Mouse (Mus musculus) retina, embryonic 14.5 days (tissue): ENCODE measurements around the gene Map1lc3a.

ENCODE experiments used
- DNase-seq: peaks from one replicate; pipeline ENCODE4 v3.0.0-alpha.2; 2015; ENCODE audit warnings: low spot score

The Map1lc3a gene

DNA sequence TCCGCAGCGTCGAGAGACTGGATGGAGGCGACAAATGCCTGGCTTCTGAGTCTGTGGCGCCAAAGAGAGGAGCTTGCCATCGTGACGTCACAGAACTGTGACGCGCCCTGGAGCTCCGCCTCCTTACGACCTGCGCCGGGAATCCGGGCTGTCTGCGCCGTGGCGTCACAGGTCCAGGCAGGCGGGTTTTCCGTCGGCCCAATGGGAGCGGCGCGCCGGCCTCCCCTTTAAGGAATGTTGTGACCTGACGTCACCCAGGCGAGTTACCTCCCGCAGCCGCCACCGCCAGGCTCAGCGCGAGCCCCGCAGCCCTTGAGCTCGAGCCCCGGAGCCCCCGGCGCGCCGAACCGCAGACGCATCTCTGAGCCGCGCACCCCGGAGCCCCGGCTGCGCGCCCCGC is at the start of gene Map1lc3a:
Map1lc3a (plus strand) TSS at position 103 of the 400 bp plus-strand sequence.
- peak; percentile 96 for DNase-seq

DNA sequence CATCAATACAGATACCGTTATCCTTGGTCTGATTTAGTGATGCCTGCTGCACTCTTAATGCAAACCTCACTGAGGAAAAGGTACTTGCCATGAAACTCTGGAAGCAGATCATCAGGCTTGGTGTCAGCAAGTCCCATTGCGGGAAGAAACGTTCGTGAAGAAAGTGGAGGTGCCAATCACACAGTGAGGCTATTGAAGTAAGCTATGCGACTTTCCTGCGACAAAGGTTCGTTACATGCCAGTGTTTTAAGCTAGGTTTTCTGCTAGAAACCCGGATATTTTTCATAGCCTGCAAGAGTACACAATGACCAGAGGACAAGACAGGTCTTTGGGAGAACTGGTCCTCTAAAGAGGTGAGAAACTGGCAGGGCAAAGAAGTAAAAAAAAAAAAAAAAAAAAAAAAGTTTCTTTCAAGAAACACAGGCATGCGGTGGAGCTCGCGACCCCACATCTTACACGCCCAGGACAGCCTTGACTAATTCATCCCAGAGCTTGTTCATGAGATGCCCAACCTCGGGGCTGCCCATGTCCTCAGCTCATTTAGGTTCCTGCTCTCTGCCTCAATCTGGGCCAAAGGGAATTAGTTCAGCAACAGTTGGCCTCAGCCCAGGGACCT is 40.2 kb upstream of the Map1lc3a start:
- DNase-seq: no peak

DNA sequence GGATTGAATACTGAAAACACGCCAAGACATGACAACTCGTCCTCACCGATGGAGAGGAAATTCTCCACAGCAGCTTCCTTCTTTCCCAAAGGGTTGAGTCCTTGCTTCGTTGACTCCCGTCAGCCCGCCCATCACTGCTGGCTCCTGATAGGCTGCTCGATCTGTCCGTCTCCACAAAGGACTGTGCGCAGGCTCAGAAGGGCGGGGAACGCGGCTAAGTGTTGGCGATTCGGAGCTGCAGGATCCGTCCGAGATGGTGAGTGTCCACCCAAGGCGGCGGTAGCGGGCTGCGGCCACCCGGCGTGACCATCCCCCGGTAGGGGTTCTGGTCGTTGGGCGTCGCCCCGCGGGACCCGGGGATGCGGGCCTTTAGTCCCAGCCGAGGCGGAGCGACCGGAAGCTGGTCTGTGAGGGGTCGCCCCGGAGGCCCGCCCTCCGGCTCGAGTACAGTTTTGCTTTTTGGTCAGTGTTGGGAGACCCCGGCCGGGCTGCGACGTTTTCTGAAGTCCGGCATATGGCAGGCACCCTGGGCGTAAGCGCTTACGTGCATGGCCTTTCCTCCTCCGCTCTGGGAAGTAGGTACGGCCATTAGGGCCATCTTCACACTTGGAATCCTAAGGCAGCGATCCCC is 39.6 kb upstream of the Map1lc3a start, which contains the start of gene Dynlrb1:
Dynlrb1 (plus strand) TSS at position 172 of the 631 bp plus-strand sequence.
- peak; percentile 97 for DNase-seq

DNA sequence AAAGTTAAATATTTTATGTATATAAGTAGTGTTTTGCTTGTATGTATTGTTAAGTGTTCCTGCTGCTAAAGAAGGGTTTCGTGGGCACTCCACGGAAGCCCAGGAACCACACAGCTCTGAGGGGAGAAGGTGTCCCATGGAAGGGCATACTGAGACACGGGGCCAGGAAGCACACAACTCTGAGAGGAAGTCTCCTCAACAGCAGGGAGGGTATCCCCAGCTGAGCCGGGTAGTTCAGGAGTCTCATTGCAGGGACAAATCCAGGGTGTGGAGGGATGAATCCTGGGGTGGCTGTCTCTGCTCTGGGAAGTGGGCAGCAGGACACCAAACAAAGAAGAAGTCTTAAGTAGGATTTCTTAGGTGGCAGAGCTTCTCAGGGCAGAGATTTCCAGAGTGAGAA is 38.8 kb upstream of the Map1lc3a start:
- no peak for DNase-seq

DNA sequence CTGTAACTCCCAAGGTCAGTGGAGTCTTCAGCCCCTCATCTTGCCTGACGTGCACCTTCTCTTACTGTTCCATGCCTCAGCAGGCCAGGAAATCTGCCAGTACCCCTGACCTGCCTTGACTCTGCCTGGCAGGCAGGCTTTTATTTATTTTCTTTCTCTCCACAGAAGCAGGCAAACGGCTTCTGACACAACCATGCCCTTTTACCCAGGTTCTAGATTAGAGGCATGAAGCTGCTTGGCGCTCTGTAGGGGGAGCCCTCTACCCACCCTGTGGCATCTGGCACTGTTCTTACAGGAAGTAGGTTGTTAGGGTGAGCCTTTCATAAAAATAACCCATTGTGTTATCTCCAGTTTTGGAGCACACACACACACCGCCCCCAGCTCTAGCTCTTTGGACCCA is 35.2 kb upstream of the Map1lc3a start:
- no peak for DNase-seq

DNA sequence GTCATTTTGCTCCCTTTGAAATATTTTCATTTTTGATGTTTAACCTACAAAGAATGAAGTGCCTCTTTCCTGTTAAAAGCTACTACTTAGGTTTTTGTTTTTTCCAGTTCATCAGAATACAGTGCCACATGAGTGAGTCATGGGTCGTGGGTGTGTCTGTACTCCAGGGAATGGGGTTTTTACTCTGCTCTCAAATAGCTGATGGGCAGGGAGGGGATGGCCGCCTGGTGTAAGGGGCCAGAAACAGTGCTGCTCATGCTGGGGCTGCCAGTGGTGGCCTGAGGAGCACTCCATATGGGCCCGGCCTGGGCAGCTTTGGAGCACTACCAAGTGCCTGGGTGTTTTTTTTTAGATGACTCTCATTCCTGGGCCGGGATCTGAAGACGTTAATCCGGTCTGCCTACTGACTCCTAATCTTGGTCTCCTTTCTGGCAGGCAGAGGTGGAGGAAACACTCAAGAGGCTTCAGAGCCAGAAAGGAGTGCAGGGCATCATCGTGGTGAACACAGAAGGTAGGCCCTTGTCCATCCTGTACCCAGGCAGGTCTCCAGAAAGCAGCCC is 33.7 kb upstream of the Map1lc3a start:
- DNase-seq: no peak

DNA sequence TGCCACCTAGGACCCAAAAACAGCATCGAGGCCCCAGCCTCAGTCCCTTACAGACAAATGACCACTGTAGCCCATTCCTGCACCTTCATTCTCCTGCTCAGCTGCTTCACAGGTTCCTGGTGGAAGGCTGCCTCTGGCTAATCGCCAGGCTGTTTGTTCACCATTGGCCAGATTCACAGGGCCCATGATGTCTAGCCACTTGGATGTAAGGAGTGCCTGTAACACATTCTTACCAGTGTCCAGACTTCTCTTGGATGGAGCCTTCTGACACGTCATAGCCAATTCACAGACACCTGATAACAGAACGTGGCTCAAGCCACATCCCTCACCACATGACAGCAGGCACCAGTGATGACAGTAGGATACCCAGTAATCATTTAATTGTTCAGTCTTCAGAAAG is 29.9 kb upstream of the Map1lc3a start:
- no peak for DNase-seq

DNA sequence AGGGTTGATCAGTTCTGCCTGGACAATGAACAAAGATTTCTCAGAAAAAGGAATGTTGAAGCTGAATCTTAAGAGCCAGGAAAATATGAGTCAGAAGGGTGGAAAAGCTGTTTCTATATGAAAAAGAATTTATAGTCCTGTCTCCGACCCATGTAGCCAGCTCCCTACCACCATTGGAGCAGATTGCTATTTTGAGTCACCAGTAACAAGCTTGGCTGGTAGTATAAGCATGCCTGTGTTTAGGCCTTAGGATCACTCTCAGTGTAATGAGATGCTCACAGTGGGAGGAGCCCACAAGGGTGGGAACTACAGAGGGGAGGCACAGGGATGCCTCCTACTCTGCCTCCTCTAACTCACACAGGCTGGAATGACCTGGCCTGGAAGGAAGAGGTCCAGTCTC is 27.9 kb upstream of the Map1lc3a start:
- no peak for DNase-seq

DNA sequence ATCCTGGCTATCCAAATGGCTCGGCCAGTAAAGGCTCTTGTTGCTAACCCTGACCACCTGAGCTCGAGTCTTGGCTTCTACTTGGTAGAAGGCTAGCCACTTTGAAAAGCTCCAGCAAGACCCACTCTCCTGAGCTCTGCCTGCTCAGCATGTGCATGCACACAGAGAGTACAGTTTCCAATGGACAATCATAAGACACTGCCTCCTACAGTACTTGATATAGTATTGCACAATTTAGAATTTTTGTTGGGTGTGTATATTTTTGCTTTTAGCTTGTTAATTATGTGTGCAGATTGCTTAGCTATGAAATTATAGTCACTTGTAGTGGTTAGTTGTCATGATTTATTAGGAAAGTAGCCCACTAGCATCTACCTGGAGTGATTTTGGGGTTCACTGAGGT is 27.4 kb upstream of the Map1lc3a start:
- DNase-seq: no peak

DNA sequence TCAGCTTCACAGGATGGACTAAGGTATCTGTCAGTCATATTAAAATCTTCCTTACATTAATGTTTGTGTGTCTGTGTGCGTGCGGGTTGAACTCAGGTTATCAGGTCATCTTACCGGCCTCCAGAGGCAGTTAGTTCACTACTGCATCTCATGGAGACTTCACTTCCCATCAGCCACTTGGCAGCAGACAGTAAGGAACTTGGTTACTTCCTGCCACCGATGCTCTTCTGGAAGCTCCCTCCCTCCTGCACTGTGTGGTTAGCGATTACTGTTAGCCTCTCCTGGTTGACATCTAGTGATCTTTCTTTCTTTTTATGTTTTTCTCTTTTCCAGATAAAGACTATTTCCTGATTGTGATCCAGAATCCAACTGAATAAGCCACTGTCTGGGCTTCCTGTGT is 26.5 kb upstream of the Map1lc3a start:
- no peak for DNase-seq

DNA sequence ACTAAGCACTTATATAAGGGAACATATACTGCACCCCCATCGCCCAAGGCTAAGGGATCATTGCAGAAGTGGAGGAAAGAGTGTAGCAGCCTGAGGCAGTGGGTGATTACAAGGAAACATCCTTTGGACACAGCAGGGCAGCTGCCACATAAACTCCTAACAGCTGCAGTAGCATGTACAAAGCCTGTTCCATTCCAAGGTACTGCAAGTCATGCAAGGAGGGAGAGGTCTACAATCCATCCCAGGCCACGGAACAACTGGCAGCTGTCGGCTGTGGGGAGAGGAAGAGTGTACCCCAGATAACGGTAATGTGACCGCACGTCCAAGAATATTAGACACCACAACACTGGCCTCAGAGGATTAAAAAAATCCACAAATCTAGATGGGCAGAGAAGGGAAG is 10.6 kb upstream of the Map1lc3a start:
- DNase-seq: no peak

DNA sequence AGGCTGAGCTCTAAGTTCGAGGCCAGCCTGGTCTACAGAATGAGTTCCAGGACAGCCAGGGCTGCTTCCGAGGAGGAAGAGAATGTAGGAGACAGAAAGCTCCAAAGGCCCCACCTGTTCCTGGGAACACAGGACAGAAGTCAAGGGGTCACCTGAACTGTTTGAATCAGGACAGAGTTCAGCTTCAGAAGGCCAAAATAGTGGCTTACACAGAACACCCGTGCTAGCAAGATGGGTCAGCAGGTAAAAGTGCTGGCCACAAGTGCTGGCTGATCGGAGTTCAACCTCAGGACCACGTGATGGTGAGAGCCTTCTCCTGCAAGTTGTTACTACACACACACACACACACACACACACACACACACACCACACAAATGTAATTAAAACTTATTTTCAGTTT is 9.2 kb upstream of the Map1lc3a start:
- DNase-seq: no peak

DNA sequence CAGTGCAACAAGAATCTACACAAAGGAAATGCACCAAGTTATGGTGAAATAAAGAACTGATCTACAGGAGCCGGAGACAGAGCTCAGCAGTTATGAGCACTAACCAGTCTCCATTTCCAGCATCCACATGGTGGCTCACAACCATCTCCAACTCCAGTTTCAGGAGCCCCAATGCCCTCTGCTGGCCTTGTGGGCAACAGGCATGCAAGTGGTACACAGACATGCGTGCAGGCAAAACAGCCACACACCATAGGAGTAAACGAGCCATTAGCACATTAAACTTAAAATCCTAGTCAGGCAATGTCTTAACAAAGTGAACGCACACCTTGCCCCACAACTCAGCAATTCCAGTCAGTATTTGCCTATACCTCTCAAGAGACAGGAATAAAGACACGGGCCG is 4.1 kb upstream of the Map1lc3a start:
- peak; percentile 21 for DNase-seq

DNA sequence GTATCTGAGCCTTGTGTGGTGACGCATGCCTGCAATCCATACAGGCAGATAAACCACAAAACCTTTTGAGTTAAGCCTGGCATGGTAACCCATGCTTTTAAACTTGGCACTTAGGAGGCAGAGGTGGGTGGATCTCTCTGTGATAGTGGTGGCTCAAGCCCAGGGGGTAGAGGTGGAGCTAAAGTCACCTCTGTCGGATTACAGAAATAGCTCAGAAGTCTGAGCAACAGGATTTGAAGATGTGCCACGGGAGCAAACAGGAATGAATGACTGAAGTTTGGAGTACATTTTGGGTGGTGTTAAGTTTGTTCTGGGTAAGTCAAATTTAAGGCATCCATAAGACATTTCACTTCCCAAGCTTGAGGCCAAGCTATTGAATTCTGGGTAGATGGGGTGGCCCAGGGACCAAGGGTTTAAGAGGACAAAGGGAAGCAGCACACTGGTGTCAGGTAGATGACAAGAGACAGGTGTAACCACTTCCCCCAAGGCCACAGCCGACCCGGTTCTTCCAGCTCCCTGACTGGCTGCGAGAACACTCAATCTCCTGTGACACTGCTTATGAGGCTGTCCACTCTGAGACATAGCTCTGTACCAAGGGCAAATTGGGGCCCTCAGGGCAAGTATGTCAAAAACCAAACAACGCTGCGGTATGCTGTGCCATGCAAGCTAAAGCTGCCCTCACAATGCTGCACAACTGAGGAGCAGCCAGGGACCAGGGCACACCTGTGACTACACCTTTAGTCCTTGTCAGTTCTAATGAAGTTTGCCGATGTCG is 3.5 kb upstream of the Map1lc3a start:
- DNase-seq: no peak

DNA sequence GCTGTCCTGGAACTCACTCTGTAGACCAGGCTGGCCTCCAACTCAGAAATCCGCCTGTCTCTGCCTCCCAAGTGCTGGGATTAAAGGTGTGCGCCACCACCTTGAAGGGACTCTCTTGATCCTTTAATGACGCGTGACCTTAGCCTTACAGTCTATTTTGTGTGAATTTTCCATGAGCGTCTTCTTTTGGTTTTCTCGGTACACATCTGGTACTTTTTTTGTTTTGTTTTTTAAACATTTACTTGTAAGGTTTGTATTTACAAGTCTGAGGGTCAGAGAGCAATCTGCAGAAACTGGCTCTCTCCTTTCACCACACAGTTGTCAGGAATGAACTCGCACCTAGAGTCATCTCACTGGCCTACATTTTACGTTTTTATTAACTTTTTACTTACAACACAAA is 2.5 kb upstream of the Map1lc3a start:
- no peak for DNase-seq

DNA sequence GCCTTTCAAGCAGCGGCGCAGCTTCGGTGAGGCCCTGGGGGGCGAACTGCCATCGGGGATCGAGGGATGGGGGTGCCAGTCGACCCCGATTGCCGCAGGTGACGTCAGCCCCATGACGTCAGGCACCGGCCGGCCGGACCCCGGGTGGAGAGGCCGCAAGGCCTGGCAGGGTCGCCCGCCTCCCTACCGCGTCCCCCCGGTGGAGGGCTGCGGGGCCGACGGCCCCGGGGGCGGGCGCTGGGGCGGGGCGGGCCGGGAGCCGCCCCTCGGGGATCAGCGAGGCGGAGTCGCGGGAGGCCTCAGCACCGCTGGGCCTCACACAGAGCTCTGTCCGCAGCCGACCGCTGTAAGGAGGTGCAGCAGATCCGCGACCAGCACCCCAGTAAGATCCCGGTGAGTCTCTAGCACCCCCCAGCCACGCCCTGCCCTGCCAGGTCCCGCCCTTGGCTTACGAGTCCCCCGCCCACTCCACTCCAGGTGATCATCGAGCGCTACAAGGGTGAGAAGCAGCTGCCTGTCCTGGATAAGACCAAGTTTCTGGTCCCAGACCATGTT is 601 bp downstream of the Map1lc3a start:
- DNase-seq: peak; percentile 65

DNA sequence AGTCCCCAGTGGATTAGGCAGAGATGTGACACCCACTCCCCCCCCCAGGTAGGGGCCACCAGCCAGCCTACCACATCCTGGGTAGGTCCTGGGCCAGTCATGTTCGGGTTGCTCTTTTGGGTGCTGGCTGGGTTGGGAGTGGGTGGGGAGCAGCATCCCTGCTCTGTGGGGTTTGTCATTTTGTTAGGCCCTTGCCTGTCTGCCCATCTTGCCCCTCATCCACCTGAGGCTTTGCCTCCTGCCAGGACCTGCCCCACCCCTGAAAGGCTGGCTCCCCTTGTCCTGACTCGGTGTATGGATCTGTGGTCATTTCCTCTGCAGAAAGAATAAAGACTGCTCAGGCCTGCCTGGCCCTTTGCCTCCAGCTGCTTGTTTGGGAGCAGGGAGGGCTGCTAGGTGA is 1.6 kb downstream of the Map1lc3a start:
- DNase-seq: no peak

DNA sequence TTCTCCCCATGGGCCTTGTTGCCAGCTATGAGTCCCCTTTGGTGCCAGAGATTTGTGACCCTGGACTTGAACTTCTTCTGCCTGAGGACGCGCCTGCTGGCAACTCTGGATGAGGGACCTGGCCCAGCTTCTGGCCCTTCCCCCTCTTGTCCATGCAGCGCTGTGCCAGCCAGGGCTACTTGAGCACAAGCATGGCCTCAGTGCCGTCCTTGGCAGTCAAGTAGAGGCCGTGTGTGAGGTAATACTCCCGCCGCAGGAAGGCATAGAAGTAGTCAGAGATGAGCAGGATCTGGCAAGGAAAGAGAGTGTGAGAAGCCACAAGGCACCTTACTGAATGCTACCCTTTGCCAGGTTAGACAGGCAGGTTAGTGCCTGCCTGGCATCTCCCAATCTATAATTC is 2.3 kb downstream of the Map1lc3a start:
- DNase-seq: no peak

DNA sequence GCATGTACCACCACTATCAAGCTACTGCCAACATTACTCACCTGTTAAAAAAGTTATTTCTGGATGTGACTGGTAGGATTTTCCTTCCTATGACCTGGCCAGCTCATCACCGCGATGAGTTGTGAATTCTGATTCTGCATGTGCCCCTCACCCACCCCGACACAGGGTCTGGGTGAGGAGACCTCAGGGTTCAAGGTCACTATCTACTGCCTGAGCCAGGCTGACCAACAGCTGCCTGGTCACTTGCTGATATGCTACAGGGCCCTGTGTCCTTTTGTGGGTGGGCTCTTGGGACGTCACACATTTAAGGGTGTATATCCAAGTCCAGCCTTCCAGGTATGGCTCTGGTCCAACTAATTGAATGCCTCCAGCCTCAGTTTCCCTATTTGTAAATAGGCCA is 3.1 kb downstream of the Map1lc3a start:
- no peak for DNase-seq

DNA sequence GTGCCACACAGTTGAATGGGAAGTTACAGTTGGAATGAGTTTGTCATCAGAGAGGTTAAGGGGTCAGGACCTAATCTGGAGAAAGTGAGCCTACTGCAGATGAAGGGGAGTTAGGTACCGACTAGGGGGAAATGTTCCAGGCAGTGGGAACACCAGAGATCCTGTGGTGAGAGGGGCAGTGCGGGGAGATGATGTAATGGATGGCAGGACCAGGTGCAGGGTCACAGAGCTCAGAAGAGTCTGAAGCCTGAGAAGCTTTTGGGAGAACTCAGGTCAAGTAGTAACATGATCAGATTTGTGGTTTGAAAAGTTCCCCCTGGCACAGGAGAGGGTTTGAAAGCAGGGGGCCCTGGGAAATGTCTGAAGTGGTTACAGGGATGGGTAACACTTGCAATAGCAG is 4.0 kb downstream of the Map1lc3a start:
- no peak for DNase-seq

DNA sequence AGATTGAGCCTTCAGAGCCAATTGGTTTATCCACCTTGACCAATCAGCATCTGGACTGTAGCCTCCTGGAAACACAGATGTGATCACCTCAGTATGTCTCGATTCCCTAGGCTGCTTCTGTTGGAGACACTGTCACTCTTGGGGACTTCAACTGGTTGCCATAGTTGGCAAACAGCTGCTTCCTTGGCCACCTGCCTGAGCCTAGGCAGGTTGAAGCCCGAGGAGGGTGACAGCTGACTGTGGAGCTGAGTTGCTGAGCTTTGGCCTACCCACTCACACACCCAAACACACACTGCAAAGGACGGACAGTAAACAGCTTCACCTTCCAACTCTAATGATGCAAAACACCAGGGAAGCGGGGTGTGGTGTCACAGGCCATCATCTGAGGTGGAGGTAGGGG is 7.7 kb downstream of the Map1lc3a start:
- DNase-seq: no peak

DNA sequence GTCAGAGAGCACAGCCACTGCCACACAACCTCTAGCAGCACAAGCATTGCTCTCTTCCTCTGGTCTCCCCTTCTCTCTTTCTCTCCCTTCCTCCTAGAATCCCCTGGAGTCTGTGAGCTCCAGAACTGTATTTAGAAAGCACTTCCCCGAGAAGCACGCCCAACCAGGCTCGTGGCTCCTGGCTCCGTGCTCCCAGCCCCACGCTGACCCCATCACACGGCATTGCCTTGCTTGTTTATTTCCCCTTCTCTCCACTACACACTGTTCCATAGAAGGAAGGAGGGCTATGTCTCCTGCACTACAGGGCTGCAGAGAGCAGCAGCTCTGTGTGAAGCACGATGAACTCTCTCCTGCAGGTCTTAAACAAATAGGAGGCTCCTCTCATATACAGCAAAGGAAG is 8.6 kb downstream of the Map1lc3a start:
- no peak for DNase-seq

DNA sequence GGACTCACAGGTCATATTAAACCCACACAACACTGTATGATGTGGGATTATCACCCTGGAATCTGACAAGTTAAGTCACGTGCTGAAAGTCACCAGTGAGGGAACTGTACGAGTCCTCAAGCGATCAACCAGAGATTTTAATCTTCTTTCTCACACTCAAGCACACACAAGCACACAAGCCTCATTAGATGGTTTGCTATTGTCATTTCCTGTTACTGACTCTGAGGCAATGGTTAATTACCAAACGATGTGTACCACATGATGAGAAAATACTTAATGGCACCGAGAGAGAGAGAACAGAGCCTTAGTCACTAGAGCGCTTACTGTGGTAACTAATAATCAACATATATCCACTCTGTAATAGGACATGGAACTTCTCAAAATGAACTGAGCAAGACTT is 9.6 kb downstream of the Map1lc3a start:
- DNase-seq: no peak
